Mouse (Mus musculus): ENCODE data around the gene Reg3d.

- no peak for TF ChIP-seq POLR2A (IDR thresholded peaks at IDR 0.05; ENCODE audit: borderline replicate concordance, extremely low read depth, insufficient read depth, insufficient read length, poor library complexity, severe bottlenecking)
- TF ChIP-seq CTCF (IDR thresholded peaks at IDR 0.05; ENCODE audit: borderline replicate concordance, extremely low read depth, insufficient read depth, insufficient read length): no peak
These were observed 8.3 kb downstream of the Reg3d start, which contains the start of gene Reg3b for GRCm38 (mm10) chr6:78370357-78370756.
